Mouse (Mus musculus): Measurements from ENCODE around the gene Zmiz2. TPM values are rescaled to one million over a fixed set of nuclear protein-coding genes. Genes with fewer than 3 reads are reported as not detected.
A peak's percentile ranks its signal among the peaks of the same experiment; 100 is the strongest.

Gene Zmiz2
- polyA plus RNA-seq, 1 experiment from 2014 or later: 9.2 TPM

DNA sequence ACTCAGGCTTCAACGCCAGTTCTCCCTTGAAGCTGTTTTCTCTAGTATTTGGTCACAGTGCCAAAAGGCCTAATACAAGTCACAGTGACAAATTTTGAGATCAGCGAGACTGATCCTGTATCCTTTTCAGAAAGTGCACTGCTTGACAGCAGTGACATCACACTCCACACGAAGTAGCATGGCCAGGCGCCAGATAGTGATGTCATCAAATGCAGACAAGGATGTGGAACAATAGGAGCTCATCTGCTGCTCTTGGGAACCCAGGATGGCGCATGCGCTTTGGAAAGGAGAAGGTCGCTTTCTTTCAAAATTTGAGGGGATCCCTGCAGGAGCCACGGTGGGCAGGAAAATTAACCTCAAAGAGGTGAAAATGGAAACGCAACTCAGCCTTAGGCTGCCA lies 16.1 kb upstream of the Zmiz2 start:
- Histone ChIP-seq H3K4me2 (replicated peaks) (no peak overlapping the region), H3K27me3 (replicated peaks) (no peaks in the 10 kb centered on the region), H3K27ac (no peak overlapping the region), H3K4me3 (replicated peaks) (no peak overlapping the region), H3K4me1 (replicated peaks) (no peaks in the 10 kb centered on the region), H3K9ac (no peak overlapping the region), H3K9me3 (no peaks in the 10 kb centered on the region), H3K36me3 (no peaks in the 10 kb centered on the region)
- no peak for ATAC-seq
- 89% methylated on average over 9 of the region's 9 CpGs for WGBS

DNA sequence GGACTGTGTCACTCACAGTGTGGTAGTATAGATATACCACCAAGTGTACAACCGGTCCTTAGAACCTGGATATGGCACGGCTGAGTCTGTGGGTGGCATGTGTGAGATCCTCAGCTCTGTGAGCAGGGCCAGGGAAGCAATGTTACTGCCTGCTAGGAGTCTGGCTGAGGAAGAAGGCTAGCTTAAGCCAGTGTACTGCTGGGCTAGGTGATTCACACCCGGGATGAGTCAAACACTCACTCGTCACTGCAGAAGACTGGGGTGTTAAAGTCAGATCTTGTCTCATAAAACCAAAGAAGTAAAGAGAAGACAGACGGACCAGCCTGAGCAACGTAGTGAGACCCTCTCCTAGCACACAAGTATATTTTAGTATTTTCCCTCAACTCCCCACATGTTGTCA lies 8.0 kb upstream of the Zmiz2 start:
- Histone ChIP-seq H3K9ac (no peak overlapping the region), H3K4me1 (replicated peaks) (no peaks in the 10 kb centered on the region), H3K4me2 (replicated peaks) (no peak overlapping the region), H3K4me3 (replicated peaks) (no peak overlapping the region), H3K9me3 (no peaks in the 10 kb centered on the region), H3K36me3 (no peaks in the 10 kb centered on the region), H3K27ac (no peak overlapping the region), H3K27me3 (replicated peaks) (no peaks in the 10 kb centered on the region)
- ATAC-seq: no peak
- 78% methylated on average over 6 of the region's 6 CpGs for WGBS

DNA sequence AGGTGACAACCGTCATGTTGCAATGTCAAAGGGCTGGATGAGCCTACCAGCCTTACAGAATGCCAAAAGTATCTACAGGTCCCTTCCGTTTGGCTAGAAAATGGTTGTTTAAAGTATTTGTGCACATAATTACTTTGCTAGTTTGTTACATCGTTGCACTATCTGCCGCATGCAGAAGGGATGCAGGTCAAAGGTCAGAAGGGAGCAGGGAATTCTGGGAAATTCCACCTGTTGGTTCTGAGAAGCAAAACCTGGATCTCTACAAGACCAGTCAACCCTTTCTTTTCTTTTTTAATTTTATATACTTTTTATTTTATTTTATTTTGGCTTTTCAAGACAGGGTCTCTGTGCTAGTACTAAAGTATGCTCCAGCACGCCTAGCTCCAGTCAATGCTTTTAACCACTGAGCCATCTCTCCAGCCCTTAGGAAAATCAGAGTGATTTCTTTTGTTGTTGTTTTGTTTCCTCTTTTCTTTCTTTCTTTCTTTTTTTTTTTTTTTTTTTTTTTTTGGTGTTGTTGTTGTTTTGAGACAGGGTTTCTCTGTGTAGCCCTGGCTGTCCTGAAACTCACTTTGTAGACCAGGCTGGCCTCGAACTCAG lies 648 bp upstream of the Zmiz2 start:
- Histone ChIP-seq H3K4me2 (replicated peaks) (no peak overlapping the region), H3K9ac (no peak overlapping the region), H3K4me1 (replicated peaks) (peaks cover 13% of the 10 kb centered on the region), H3K27ac (peak overlapping the region; percentile 99), H3K36me3 (no peaks in the 10 kb centered on the region), H3K9me3 (no peaks in the 10 kb centered on the region), H3K4me3 (replicated peaks) (no peak overlapping the region), H3K27me3 (replicated peaks) (no peaks in the 10 kb centered on the region)
- 89% methylated on average over 6 of the region's 6 CpGs for WGBS
- ATAC-seq: no peak

DNA sequence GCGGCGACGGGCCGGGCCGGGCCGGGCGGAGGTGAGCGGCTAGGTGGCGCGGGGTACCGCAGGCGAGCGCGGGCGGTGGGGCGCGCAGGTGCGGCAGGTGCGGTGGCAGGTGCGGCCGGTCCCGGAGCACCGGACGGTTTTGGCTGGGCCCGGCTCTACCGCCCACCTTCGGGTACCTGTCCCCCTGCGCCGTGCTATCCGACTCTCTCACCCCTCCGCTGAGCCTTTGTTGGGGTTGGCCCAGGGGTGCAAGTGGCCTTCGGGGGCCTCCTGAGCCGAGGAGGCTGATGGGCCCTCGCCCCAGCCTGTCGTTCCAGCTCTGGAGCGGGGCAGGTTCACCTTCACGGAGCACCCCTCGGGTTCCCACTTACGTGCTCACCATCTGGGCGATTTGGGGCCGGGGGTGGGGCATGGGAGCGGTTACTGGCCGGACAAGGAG lies 628 bp downstream of the Zmiz2 start:
- Histone ChIP-seq H3K4me1 (replicated peaks) (peaks cover 15% of the 10 kb centered on the region), H3K9me3 (no peaks in the 10 kb centered on the region), H3K27ac (peak overlapping the region; percentile 99; the same call in 1 of the 2 replicates), H3K4me3 (replicated peaks) (peak overlapping the region; percentile 77), H3K27me3 (replicated peaks) (no peaks in the 10 kb centered on the region), H3K4me2 (replicated peaks) (peak overlapping the region; percentile 77), H3K36me3 (peaks cover 3% of the 10 kb centered on the region; the same call in 1 of the 2 replicates), H3K9ac (peak overlapping the region; percentile 82)
- WGBS: 2% methylated on average over 32 of the region's 43 CpGs
- no peak for ATAC-seq

DNA sequence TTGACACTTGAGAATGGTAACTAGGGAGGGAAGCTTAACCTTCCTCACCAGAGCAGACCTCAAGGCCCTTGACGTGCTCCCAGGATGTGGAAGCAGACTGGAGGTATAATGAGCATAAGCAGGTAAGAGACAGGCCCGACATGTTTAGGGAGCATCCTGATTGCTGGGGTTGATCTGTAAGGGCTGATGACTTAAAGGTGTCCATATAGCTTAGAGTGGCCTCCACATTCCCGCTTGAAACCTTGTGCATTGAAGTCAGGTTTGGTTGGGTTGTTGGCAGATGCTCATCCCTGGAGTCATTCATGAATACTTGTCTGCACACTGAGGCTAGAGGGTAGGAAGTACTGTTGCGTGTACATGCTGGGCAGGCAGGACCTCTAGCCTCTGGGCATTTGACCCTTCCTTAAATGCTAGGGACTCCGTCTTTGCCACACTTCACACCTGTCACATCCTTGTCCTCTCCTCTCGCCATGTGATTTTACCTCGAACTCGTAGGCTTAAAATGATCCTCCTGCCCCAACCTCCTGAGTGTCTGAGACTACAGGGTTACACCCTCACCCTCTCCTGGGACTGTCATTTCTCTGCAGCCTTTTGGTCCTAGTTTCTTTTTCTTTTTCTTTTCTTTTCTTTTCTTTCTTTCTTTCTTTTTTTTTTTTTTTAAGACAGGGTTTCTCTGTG lies 1.6 kb downstream of the Zmiz2 start:
- Histone ChIP-seq H3K36me3 (peaks cover 3% of the 10 kb centered on the region; the same call in 1 of the 2 replicates), H3K4me3 (replicated peaks) (peak overlapping the region; percentile 77), H3K4me1 (replicated peaks) (peaks cover 15% of the 10 kb centered on the region), H3K9me3 (no peaks in the 10 kb centered on the region), H3K4me2 (replicated peaks) (peak overlapping the region; percentile 77), H3K9ac (peak overlapping the region; percentile 82; the same call in 1 of the 2 replicates), H3K27ac (no peak overlapping the region), H3K27me3 (replicated peaks) (no peaks in the 10 kb centered on the region)
- no peak for ATAC-seq
- 81% methylated on average over 8 of the region's 8 CpGs for WGBS

DNA sequence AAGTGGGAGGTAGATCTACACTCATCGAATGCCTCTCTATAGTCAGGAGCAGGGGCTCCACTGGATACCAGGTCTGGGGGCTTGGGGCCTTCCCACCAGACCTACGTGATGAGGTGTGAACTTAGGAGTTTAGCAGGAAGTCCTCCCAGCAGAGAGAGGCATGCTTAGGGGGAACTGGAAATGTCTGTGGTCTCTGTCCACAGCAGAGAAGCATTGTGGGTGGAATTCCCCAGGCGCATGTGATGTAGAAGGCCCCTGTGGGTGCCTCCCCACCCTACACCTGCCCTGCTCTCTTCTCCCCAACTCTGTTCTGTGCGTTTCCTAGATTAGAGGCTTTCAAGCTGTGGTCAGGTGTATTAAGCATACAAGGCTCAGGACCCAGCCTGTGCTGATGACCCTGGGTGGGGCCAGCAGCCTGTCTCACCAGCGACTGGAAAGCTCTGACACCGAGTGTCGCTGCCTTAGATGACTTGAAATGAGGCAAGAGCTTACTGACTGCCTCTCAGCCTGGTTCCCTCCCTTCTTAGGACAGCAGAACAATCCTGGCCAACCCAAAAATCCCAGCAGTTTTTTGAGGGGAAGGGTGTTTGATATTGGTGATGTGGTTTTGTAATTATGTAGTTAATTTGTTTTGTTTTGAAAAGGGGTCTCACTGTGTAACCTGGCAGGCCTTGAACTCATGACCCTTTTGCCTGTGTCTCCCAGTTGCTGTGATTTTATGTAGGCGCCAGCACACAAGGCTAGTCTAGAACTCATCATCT lies 2.8 kb downstream of the Zmiz2 start:
- H3K4me2 ChIP-seq (replicated peaks): no peak overlapping the region
- H3K9me3 ChIP-seq: no peaks in the 10 kb centered on the region
- H3K27ac ChIP-seq: no peak overlapping the region
- WGBS: 77% methylated on average over 8 of the region's 8 CpGs
- H3K4me1 ChIP-seq (replicated peaks): peaks cover 15% of the 10 kb centered on the region
- H3K36me3 ChIP-seq: peaks cover 13% of the 10 kb centered on the region
- ATAC-seq: no peak
- H3K9ac ChIP-seq: no peak overlapping the region
- H3K4me3 ChIP-seq (replicated peaks): no peak overlapping the region
- no peaks in the 10 kb centered on the region for H3K27me3 ChIP-seq (replicated peaks)

DNA sequence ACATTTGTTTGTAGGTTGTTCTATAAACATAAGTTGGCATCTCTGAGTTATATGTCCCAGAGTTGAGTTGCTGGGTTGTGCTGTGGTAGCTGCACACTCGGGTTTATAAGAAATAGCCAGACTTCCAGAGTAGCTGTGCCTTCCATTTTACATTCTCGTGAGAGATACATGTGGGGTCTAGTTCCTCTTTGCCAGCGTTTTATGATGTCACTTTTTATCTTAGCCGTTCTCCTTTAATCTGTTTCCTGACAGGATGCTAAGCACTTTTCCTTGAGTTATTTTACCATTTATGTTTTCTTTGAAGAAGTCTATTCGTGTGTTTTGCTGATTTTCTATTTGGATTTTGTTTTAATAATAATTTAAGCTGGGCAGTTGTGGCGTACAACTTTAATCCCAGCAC lies 4.0 kb downstream of the Zmiz2 start:
- no peak overlapping the region for H3K4me3 ChIP-seq (replicated peaks)
- H3K4me2 ChIP-seq (replicated peaks): no peak overlapping the region
- H3K4me1 ChIP-seq (replicated peaks): peaks cover 15% of the 10 kb centered on the region
- H3K36me3 ChIP-seq: peaks cover 23% of the 10 kb centered on the region
- WGBS: 76% methylated on average over 6 of the region's 6 CpGs
- no peak overlapping the region for H3K27ac ChIP-seq
- no peak overlapping the region for H3K9ac ChIP-seq
- no peak for ATAC-seq
- no peaks in the 10 kb centered on the region for H3K27me3 ChIP-seq (replicated peaks)
- no peaks in the 10 kb centered on the region for H3K9me3 ChIP-seq

DNA sequence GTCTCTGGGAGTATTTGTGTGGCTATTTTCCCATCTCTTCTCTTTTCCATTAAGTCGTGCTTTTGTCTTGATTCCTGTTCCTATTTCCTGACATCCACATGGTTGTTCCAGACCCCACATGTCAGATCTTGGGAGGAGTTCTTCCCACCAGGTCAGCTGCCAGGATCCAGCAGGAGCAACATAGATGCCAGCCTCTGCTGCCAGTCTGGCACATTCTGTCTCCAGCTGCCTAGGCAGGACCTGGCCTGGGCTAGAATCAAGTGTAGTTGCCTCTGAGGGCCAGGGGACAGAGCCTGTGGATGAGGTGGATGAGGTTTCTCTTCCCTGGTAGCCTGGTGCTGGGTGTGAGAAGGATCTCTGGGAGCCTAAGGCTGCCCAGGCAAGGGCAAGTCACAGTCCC lies 5.0 kb downstream of the Zmiz2 start:
- H3K9me3 ChIP-seq: no peaks in the 10 kb centered on the region
- H3K4me1 ChIP-seq (replicated peaks): peaks cover 15% of the 10 kb centered on the region
- H3K36me3 ChIP-seq: peaks cover 26% of the 10 kb centered on the region
- no peak overlapping the region for H3K27ac ChIP-seq
- ATAC-seq: no peak
- H3K27me3 ChIP-seq (replicated peaks): no peaks in the 10 kb centered on the region
- WGBS: 72% methylated on average over 1 of the region's 1 CpGs
- H3K9ac ChIP-seq: no peak overlapping the region
- no peak overlapping the region for H3K4me2 ChIP-seq (replicated peaks)
- H3K4me3 ChIP-seq (replicated peaks): no peak overlapping the region

DNA sequence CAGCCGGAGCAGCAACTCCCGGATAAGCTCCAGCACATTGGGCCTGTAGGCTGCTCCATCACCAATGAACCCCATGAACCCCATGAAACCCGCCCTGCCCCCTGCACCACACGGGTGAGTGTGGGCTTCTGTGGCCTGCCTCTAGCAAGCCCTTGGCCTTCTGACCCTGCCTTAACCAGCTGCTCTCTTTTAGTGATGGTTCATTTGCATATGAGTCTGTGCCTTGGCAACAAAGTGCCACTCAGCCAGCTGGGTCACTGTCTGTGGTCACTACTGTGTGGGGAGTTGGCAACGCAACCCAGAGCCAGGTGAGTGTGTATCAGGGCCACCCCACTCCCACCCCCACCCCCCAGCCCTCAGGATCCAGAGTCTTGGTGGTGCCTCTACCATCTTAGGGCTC lies 6.7 kb downstream of the Zmiz2 start:
- Histone ChIP-seq H3K9ac (no peak overlapping the region), H3K27ac (no peak overlapping the region), H3K27me3 (replicated peaks) (no peaks in the 10 kb centered on the region), H3K4me2 (replicated peaks) (no peak overlapping the region), H3K4me1 (replicated peaks) (peaks cover 11% of the 10 kb centered on the region; the same call in 1 of the 2 replicates), H3K4me3 (replicated peaks) (no peak overlapping the region), H3K36me3 (peaks cover 40% of the 10 kb centered on the region), H3K9me3 (no peaks in the 10 kb centered on the region)
- ATAC-seq: no peak
- 85% methylated on average over 5 of the region's 5 CpGs for WGBS

DNA sequence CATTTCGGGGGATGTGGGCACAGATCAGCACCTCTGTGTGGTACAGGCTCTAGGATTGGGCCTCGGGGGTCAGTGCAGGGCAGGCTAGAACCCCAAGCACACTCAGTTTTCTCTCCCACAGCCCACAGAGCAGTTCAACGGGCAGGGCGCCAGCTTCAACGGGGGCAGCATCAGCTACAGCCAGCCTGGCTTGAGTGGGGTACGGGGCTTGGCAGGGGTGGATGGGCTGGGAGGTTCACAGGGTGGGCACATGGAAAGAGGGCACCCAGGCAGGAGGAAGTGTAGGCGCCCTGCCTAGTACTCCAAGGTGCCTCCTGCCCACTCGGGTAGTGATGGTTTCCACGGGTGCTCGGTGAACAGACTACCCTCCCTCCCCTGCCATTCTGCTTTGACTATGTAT lies 9.3 kb downstream of the Zmiz2 start:
- 0 out of 2 replicates have a peak, but pooled peaks cover 2% of the 10 kb centered on the region for H3K4me1 ChIP-seq (replicated peaks)
- no peaks in the 10 kb centered on the region for H3K27me3 ChIP-seq (replicated peaks)
- no peak overlapping the region for H3K4me2 ChIP-seq (replicated peaks)
- ATAC-seq: no peak
- H3K9ac ChIP-seq: no peak overlapping the region
- no peak overlapping the region for H3K27ac ChIP-seq
- 95% methylated on average over 10 of the region's 10 CpGs for WGBS
- no peak overlapping the region for H3K4me3 ChIP-seq (replicated peaks)
- H3K36me3 ChIP-seq: peaks cover 63% of the 10 kb centered on the region
- no peaks in the 10 kb centered on the region for H3K9me3 ChIP-seq

DNA sequence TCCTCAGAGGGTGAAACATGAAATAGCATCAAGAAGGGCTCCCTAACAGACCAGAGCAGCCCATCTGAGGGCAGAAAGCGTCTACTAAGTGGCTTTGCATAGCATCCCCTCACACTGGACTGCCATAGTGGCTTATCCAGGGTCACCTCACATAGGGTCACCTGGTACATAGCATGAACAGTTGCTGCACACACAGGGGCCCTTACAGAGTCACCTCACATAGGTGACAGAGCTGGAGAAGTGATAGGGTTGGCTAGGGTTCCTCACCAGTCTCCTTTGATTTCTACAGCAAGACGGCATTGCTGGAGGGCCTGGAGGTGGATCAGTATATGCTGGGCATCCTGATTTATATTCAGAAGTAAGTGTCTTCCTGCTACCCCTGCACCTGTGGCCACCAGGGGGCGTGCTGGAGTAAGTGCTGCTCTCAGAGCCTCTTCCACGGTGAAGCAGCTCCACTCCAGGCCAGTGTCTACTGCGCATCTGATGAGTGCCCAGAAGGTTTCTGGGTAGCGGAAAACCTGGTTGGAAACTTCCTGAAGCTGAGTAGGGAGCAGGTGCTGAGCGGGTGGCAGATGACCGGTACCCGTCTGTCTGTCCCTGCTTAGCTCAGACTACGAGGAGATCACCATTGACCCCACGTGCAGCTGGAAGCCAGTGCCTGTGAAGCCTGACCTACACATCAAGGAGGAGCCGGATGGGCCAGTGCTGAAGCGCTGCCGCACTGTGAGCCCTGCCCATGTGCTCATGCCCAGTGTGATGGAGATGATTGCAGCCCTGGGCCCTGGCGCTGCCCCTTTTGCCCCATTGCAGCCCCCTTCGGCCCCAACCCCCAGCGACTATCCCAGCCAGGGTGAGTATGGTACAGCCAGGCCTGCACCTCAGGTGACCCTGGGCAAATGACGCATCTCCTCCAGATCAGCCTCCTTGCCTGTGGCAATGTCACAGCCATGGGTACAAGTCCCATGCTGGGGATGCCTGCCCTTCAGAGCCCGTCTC lies 13.9 kb downstream of the Zmiz2 start:
- Histone ChIP-seq H3K27ac (no peak overlapping the region), H3K9ac (no peak overlapping the region), H3K27me3 (replicated peaks) (no peaks in the 10 kb centered on the region), H3K4me3 (replicated peaks) (no peak overlapping the region), H3K4me1 (replicated peaks) (peaks cover 30% of the 10 kb centered on the region), H3K4me2 (replicated peaks) (no peak overlapping the region), H3K9me3 (no peaks in the 10 kb centered on the region), H3K36me3 (peaks cover 60% of the 10 kb centered on the region)
- 85% methylated on average over 19 of the region's 19 CpGs for WGBS
- no peak for ATAC-seq

All from intestine, embryonic 15.5 days (tissue).